25 mouse cellular contexts compared by ENCODE assay signal in the genomic region with DNA sequence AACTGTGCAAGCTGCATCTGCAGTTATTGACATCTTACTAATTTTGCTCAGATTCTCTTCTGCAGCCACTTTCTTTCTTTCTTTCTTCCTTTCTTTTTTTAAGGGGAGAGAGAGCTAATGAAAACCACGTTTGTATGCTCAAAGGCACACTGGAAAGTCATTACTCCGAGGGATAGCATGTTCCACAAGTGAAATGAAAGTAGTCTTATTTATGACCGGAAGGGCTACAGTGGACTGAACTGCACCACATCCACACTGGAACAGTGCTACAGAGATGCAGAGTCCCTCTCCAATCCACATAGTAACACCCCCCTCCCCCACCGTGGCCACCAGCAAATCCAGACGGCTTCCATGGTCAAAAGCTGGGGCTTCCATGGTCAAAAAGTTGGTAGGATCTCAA.
"Had no signal": no experiment of that assay in that cellular context is flagged by ENCODE, and none has a peak within 500 bp of the region (broad histone marks: within the 10 kb centered on the region; RNA-seq: fewer than 3 reads in every experiment).

No protein-coding gene starts in this region.

- ATAC-seq: inflammation-experienced regulatory T-cells, adult 6 months; intestine, embryonic 16.5 days; liver, postnatal 0 days; lung, postnatal 0 days; midbrain, embryonic 13.5 days; midbrain, embryonic 16.5 days had no signal

- DNase-seq: kidney, adult 18-20 months; kidney, postnatal 25 days; layer of hippocampus, postnatal 36 days; left cerebral cortex, postnatal 4 days; liver, postnatal 0 days; lung, embryonic 14.5 days; retina, postnatal 1 day; right cerebral cortex, postnatal 25 days; spleen, adult 18-20 months; thymus, postnatal 25 days had no signal

- H3K4me1 ChIP-seq: midbrain, embryonic 13.5 days had no signal

- H3K36me3 ChIP-seq: kidney, embryonic 15.5 days; midbrain, embryonic 10.5 days; midbrain, embryonic 13.5 days; neural tube, embryonic 13.5 days; stomach, embryonic 15.5 days had no signal

- H3K27me3 ChIP-seq: kidney, embryonic 15.5 days; stomach, embryonic 15.5 days had no signal

- H3K27ac ChIP-seq: kidney, embryonic 15.5 days; layer of hippocampus, adult 2 months; left cerebral cortex, adult 2 months; liver, embryonic 14.5 days; midbrain, embryonic 10.5 days; midbrain, embryonic 13.5 days; neural tube, embryonic 13.5 days; stomach, embryonic 15.5 days had no signal

- H3K9ac ChIP-seq: kidney, embryonic 15.5 days; liver, embryonic 14.5 days; liver, postnatal 0 days; lung, embryonic 14.5 days; midbrain, embryonic 13.5 days; neural tube, embryonic 13.5 days; stomach, embryonic 15.5 days had no signal

- H3K4me3 ChIP-seq: kidney, embryonic 15.5 days; layer of hippocampus, adult 2 months; left cerebral cortex, adult 2 months; megakaryocyte, embryonic 14.5 days; midbrain, embryonic 10.5 days; midbrain, embryonic 13.5 days; myocyte; neural tube, embryonic 13.5 days; stomach, embryonic 15.5 days had no signal

- H3K9me3 ChIP-seq: kidney, embryonic 15.5 days; megakaryocyte, embryonic 14.5 days; midbrain, embryonic 10.5 days; midbrain, embryonic 13.5 days; neural tube, embryonic 13.5 days; stomach, embryonic 15.5 days had no signal

- H3K4me2 ChIP-seq: kidney, embryonic 15.5 days; liver, embryonic 11.5 days; lung, embryonic 14.5 days; midbrain, embryonic 13.5 days; neural tube, embryonic 13.5 days; stomach, embryonic 15.5 days had no signal
